Mouse (Mus musculus): ENCODE data around the gene Neurod1.

Neurod1 gene

DNA sequence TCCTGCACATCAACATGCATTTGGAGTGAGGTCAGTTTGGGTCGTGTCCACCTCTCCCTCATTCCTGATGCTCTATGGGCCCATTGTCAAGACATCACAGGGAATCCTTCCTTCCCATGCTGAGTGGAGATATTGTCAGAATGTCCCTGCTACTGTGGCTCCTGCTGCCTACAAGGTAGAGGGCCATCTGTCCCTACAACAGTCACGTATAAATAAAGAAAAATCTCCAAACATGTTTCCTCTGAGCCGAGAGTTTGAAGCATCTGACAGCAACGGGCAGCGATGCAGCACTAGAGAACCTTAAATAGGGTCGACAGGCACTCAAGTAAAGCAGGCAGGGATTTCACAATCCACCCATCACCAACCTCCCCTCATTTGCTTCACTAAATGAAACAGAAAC is 13.6 kb downstream of the Neurod1 start:
- no peak for DNase-seq

DNA sequence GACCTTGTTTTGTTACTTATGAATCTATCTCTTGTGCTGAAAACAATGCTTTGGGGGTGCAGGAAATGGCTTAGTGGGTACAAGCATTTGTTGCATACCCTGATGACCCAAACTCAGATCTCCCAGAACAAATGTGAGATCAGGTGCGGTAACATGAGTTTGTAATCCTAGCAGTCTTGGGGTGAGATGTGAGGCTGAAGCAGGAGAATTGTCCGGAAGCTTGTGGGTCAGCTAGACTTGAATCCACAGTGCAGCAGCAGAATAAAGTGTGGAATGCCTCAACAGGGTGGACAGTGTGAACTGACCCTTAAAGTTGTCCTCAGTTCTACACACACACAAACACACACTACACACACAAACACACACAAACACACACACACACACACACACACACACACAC is 14.3 kb downstream of the Neurod1 start:
- no peak for DNase-seq

DNA sequence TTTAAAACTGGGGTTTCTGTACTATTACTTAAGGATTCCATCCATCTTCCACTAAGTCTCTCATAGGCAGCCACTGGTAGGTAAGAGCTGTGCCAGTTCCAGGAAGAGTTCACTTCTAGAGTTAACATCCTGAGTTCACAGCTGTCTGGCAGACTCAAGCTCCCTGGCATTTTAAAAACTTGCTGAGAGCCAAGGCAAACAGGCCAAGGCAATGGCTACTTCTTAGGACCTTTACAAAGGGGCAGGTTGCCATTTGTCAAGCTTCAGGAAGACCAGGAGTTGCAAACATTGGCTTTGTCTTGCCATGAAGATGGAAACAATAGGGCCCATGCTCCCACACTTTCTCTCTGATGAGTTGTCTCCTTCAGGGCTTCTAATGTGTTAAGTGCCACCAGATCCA is 26.5 kb downstream of the Neurod1 start:
- no peak for DNase-seq

- no peak for DNase-seq
These were observed 26.9 kb downstream of the Neurod1 start for GRCm38 (mm10) chr2:79429650-79430049.

DNA sequence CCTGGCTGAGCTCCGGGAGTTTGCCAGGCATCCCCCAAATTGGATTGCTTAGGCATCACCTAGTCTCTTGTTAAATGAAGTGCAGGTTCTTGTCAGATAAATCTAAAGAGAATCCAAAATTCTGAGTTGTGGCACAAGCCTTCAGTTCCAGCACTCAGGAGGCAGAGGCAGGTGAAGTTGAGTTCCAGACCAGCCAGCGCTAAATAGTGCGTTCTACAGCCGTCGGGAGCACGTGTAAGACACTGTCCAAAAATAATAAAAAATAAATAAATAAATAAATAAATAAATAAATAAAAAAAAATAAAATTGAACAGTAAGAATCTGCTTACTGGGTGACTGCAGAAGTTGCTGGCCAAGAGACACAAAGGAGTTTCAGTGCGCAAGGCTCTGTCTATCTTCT is 27.4 kb downstream of the Neurod1 start:
- DNase-seq = no peak

DNA sequence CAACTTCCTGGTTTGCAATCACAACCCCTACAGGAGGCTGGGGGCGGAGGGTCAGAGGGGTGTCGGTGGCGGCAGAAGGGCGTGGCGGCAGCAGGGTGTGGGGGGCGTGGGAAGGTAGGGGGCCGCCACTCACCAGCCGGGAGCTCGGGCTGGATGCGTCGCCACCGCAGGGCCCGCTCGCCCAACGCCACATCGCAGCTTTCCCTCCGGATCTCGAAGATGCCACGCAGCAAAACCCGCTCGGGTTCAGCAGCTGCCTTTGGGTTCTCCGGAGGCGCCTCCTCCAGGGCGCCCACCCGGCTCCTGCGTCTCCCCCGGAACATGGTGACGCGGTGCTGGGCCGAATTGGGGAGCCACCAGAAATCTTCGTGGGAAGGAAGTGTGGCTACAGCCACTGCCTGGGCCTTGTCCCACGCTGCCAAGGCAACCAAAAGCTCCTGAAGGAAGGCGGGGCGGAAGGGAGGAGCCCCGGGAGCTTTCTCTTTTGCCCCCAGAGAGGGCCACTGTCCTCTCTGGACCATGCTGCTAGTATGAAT is 27.9 kb downstream of the Neurod1 start:
- peak; percentile 11 for DNase-seq

DNA sequence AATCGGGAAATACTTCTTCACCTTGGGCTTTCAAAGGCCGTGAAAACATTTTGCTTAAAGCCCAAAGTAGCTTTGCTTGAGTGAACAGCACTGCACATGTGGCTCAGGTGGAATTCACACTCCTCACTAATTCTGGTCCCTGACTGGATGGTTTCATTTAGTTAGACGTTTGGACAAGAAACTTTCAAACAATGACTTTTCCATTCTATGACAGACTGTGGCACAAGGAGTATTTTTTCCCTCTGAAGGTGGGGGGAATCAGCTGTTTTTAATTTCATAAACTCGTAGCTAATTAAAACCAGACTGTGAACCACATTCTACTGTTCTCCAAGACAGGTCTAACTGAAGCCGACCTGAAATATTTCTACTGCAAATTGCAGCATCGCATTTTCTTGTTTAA is 28.5 kb downstream of the Neurod1 start:
- DNase-seq = no peak

- no peak for DNase-seq
These were observed 34.9 kb downstream of the Neurod1 start for GRCm38 (mm10) chr2:79421696-79422095.

- no peak for DNase-seq
These were observed 42.0 kb downstream of the Neurod1 start for GRCm38 (mm10) chr2:79414505-79414904.

GRCm38 (mm10) chr2:79410903-79411255 is 45.7 kb downstream of the Neurod1 start:
- DNase-seq = no peak

DNA sequence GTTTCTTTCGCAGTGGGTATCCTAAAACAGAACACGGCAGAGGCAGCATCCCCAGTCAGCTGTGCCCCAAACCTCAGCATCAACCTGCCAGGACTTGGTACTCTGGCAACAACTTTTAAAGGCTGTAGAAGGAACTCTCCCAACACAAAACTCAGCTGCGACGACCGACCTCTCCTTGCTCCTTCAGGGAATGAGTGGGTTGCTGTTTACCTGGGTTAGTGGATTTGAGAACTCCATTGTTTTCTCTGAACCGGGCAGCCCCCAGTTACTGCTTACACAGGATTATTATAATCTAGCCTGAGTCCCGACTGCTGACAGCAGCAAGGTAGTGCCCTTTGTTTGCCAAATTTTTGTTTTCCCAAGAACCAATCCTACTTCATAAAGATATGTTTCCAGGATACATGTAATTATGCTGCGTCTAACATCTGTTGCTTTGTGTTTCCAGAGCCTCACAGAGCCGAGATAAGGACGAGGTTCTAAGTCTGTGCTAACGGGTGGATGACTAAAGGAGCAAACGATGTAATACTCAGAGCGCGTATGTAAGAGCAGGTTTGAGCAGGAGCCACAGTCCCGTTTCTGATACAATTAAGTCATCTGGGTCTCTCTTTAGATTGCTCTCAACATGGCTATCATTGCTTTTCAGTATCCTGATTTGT is 46.2 kb downstream of the Neurod1 start:
- DNase-seq = no peak

DNA sequence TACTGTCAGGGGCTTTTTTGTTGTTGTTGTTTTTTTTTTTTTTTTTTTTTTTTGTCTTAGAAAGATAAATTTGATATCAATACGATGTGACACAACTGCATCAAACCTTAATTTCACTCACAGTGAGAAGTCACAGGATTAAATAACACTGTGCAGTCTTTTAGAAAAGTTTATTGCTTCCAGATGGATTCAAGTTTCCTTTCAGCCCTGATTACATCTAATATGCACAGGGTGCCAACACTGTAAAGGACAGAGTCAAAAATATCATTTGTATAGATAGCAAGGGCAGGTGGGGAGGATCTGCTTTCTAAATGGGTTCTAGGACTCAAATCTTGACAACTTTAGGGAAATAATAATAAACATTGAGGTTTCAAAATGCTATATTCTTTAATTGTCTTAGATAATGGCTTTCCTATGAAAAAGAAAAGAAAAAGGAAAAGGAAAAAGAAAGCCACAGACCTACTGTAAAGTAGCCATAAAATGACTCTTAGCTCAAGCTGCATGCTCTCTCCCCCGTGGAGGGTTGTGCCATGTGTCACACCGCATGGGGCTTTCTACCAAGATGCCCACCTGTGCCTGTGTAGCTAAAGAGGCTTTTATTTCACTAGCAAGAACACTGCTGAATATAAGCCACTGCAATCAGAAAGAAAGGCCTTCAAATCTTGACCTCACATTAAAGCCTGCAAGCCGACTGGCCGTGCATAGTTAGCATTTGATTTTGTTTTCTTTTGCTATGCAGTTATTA is 50.7 kb downstream of the Neurod1 start:
- no peak for DNase-seq

All from thymus, postnatal 4 days (tissue).